Mouse (Mus musculus) gastrocnemius, adult 2 months (tissue): ENCODE data around the gene Cdh1. TPM values are rescaled to one million over a fixed set of nuclear protein-coding genes. Genes with fewer than 3 reads are reported as not detected.
A peak's percentile ranks its signal among the peaks of the same experiment; 100 is the strongest.

ENCODE experiments used
- DNase-seq: peaks from one replicate; pipeline ENCODE4 v3.0.0; 2022
- H3K27ac ChIP-seq: fragments of 200-600 bp; 2 replicates; pipeline ENCODE4 v1.8.1; 2022; ENCODE audit warnings: mild to moderate bottlenecking
- H3K4me3 ChIP-seq: fragments of 200-600 bp; 2 replicates; pipeline ENCODE4 v1.8.1; 2022; ENCODE audit warnings: mild to moderate bottlenecking, moderate library complexity
- CTCF ChIP-seq: fragments of 200-600 bp; IDR thresholded peaks from 2 replicates; pipeline ENCODE4 v1.8.1; 2022; ENCODE audit warnings: antibody characterized with exemption, mild to moderate bottlenecking, moderate library complexity
- intact Hi-C: fragments of 180-260 bp; cut with DNase I; formaldehyde crosslinking; loops from one replicate; pipeline ENCODE4 v1.15.1; 2025
- total RNA-seq, 2 experiments: library from RNA; stranded (reverse); gene quantifications; 2 replicates each; pipeline ENCODE4 v1.2.3; 2021

Gene Cdh1
- total RNA-seq, 2 experiments from 2014 or later, result 0.17 to 0.51 TPM

DNA sequence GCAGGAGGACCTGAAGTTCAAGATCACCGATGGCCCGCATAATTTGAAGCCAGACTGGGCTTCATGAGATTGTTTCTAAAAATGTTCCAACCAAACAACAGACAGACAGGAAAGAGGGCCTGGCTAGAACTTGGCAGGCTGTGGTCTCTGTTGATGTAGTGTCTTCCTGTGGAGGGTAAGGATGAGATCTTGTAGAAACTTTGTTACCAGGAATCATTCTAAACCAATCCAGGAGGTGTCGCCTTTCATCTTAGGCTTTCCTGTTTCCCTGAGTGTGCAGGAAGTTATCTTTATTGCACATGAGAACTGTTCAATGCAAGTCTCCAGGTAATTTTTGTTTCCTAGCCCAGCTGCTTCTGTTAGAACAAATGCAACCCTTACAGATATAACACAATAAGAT lies 48.8 kb downstream of the Cdh1 start:
- intact Hi-C loops, result no loop called here
- TF ChIP-seq CTCF, result no peak
- Histone ChIP-seq H3K27ac (no peak overlapping the region), H3K4me3 (no peak overlapping the region)
- DNase-seq, result no peak

GRCm38 (mm10) chr8:106656046-106656445 lies 52.9 kb downstream of the Cdh1 start:
- no peak for DNase-seq
- H3K4me3 ChIP-seq, result no peak overlapping the region
- no peak overlapping the region for H3K27ac ChIP-seq
- no peak for TF ChIP-seq CTCF
- intact Hi-C loops, result no loop called here

DNA sequence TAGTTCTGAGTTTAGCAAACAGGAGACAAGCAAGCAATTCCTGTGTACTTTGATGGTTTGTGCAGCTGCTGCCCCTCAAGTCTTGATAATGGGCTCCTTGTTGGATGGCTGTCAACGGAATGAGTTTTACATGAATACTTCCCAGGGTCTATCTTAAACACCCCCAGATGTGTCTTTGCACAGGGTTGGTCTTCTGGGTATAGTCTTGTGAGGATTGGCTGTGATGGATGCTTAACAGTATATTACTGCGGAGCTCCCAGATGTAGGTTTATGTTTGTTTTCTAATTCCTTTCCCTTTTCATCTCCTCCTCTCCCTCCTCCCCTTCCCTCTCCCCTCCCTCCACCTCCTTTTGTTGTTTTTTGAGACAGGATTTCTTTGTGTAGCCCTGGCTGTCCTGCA lies 69.6 kb downstream of the Cdh1 start:
- no peak overlapping the region for H3K4me3 ChIP-seq
- intact Hi-C loops, result no loop called here
- DNase-seq, result no peak

GRCm38 (mm10) chr8:106674318-106674717 lies 71.2 kb downstream of the Cdh1 start:
- H3K27ac ChIP-seq, result no peak overlapping the region
- intact Hi-C loops, result no loop called here
- TF ChIP-seq CTCF, result no peak
- no peak for DNase-seq
- H3K4me3 ChIP-seq, result no peak overlapping the region

More for the DNA sequence above, 69.6 kb downstream of the Cdh1 start:
- TF ChIP-seq CTCF, result no peak
- H3K27ac ChIP-seq, result no peak overlapping the region

DNA sequence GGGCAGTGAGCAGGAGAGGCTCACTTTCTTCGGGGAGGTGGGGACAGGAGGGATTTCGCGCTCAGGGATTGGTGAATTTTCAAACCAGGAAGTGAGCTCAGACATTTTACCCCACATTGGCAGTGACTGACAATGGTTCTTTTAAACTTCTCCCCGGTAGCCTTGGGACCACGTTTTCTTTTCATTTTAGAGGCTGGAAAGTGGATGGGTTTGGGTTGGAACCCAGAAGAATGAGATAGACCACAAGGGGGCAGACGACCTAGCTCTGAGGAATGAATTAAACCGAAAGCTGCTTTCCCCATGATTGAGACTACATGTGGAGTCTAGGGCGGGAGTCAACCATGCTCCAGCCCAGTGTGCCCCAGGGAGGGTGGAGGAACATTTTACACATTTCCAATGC lies 71.7 kb downstream of the Cdh1 start:
- no peak for DNase-seq
- intact Hi-C loops, result no loop called here
- TF ChIP-seq CTCF, result peak; percentile 20; the same call in 1 of the 2 replicates
- H3K27ac ChIP-seq, result no peak overlapping the region
- no peak overlapping the region for H3K4me3 ChIP-seq

DNA sequence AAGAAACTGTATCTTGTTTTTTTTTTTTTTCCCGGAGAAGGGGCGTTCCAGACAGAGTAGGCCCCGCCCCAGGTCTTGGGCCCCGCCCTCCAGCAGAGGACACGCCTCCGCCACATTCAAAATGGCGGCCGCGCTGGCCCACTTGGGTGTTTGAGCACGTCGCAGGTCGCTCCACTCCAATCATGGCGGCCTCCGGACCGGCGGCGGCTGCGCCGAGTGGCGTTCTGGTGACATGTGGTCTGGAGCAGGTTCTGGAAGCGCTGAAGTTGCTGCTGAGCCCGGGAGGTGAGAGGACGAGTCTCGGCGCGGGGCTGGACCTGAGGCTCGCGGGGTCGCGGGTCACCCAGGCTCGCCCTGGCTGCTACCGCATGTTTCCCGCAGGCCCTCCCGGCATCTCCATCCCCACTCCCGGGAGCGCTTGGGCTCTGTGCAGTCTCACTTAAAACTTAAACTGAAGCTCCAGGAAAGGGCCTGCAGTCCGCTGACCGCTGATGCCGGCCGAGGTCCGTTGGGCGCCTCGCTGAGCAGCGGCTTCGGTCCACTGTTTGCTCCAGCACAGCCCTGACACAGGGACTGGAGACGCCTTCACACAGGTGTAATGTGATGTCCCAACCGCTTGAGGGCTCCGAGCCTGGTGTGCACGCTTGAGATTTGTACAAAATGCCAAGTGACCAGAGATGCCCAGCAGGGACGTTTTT lies 80.0 kb downstream of the Cdh1 start, which contains the start of gene Tango6:
Gene Tango6 (plus strand): TSS at position 98 of the 698 bp plus-strand sequence.
- intact Hi-C loops, result no loop called here
- H3K4me3 ChIP-seq, result peak within 1 kb of the TSS; percentile 79
- peak within 1 kb of the TSS; percentile 93 for H3K27ac ChIP-seq
- peak; percentile 94 for DNase-seq
- peak; percentile 75 for TF ChIP-seq CTCF

DNA sequence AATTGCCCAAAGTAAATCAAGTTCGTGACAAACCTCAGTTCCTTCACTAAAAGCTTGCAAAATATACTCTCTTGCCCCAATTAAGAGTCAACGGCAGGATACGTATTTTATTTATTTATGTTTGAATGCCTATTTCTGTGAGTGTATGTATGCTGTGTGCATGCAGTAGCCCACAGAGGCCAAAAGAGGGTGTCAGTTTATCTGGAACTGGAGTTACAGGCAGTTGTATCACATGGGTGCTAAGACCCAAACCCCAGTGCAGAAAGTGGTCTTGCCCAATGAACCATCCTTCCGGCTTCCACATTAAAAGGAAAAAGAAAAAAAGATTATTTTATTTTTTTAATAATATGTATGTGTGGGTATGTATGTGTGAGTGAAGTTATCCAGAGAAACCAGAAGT lies 81.2 kb downstream of the Cdh1 start:
- intact Hi-C loops, result no loop called here

GRCm38 (mm10) chr8:106687479-106687878 lies 84.3 kb downstream of the Cdh1 start:
- intact Hi-C loops, result no loop called here
- Histone ChIP-seq H3K4me3 (no peak overlapping the region), H3K27ac (no peak overlapping the region)
- peak; percentile 69 for TF ChIP-seq CTCF
- DNase-seq, result no peak

More for the DNA sequence above, 81.2 kb downstream of the Cdh1 start:
- no peak for DNase-seq
- no peak overlapping the region for H3K27ac ChIP-seq
- H3K4me3 ChIP-seq, result no peak overlapping the region
- no peak for TF ChIP-seq CTCF

DNA sequence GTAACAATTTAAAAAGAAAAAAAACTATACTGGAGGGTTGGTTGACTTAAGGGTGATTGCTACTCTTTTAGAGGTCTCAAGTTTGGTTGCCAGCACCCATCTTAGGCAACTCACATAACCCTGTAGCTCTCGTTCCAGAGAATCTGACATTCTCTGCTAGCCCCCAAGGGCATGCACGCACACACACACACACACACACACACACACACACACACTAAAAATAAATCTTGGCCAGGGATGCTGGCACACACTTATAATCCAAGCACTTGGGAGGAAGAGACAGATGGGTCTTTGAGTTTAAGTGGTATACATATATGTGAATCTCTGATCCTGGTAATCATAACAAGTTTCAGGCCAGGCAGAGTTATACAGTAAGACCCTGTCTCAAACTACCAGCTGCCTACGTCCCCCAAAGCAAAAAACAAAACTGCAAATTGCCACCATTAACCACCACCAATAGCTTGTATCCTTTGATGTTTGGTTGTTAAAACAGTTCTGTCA lies 94.6 kb downstream of the Cdh1 start:
- intact Hi-C loops, result loop anchor here (2.0 to 5.0 kb wide), 2 partner anchors 190 to 305 kb away; no protein-coding TSS in a partner anchor
- peak overlapping the region; percentile 43; the same call in 1 of the 2 replicates for H3K27ac ChIP-seq
- TF ChIP-seq CTCF, result no peak
- H3K4me3 ChIP-seq, result no peak overlapping the region
- peak; percentile 52 for DNase-seq

DNA sequence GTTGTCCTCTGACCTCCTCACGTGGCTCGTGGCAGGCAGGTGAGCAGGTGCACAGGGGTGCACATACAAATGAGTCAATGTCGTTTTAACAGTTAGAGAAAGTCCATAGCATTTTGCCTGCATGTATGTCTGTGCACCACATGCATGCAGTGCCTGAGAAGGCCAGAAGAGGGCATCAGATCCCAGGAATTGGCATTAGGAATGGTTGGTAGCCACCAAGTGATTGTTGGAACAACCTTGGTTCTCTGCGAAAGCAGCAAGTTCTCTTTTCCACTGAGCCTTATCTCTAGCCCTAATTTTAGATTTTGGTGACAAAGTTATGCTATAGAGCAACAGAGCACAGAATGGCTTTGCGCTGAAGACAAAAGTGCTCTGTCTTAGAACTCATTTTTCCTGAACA lies 96.4 kb downstream of the Cdh1 start:
- peak; percentile 95 for TF ChIP-seq CTCF
- intact Hi-C loops, result loop anchor here (2.0 to 5.0 kb wide), 2 partner anchors 188 to 303 kb away; no protein-coding TSS in a partner anchor
- Histone ChIP-seq H3K4me3 (no peak overlapping the region), H3K27ac (no peak overlapping the region)
- peak; percentile 71 for DNase-seq

DNA sequence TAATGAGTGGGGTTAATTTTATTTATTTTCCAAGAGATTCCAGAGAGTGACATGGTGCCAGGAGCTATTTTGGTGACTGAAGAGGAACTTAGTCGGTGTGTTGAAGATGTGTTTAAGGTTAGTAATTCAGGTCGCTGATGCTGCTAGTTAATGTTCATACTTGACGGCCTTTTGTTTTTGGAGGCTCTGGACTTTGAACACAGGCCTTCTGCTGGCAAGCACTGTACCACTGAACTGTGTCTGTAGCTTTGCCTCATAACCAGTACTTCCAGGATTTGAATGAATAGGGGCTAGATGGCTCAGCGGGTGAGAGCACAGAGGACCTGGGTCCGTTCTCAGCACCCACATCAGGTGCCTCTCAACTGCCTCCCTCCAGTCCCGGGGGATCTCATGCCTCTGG lies 97.0 kb downstream of the Cdh1 start:
- H3K27ac ChIP-seq, result no peak overlapping the region
- intact Hi-C loops, result no loop called here
- DNase-seq, result no peak
- no peak overlapping the region for H3K4me3 ChIP-seq
- TF ChIP-seq CTCF, result no peak

GRCm38 (mm10) chr8:106701360-106701759 lies 98.2 kb downstream of the Cdh1 start:
- no peak for DNase-seq
- intact Hi-C loops, result no loop called here
- TF ChIP-seq CTCF, result no peak
- Histone ChIP-seq H3K27ac (no peak overlapping the region), H3K4me3 (no peak overlapping the region)

- intact Hi-C loops, result no loop called here
Observed at GRCm38 (mm10) chr8:106704199-106704900, 101.2 kb downstream of the Cdh1 start.

More at GRCm38 (mm10) chr8:106704199-106704900, 101.2 kb downstream of the Cdh1 start:
- peak overlapping the region; percentile 44 for H3K4me3 ChIP-seq
- H3K27ac ChIP-seq, result peak overlapping the region; percentile 85
- no peak for DNase-seq
- TF ChIP-seq CTCF, result no peak
